Mouse (Mus musculus) midbrain, embryonic 16.5 days (tissue): ENCODE measurements around the gene Rbck1. TPM values are rescaled to one million over a fixed set of nuclear protein-coding genes. Genes with fewer than 3 reads are reported as not detected.
"Not testable (repeated sequence)": the region's sequence is repeated elsewhere in the genome, so short reads cannot be mapped to it uniquely, and the experiment has no call there.

Source experiments
- ATAC-seq: fragments of 200-750 bp; cut with Nextera tagmentation; 2 replicates; pipeline ENCODE4 v1.8.0; 2017; ENCODE audit warnings: moderate TSS enrichment
- H3K27ac ChIP-seq: fragments of 300-500 bp; sonication (generic); 2 replicates; pipeline ENCODE4 v1.5.1; 2014; ENCODE audit warnings: mild to moderate bottlenecking, low read length, mixed read lengths
- H3K27me3 ChIP-seq: fragments of 300-500 bp; sonication (generic); 2 replicates; pipeline ENCODE4 v1.6.1; 2014; ENCODE audit warnings: low read depth, low read length, mixed read lengths; ENCODE audit not compliant: control insufficient read depth, insufficient read depth
- H3K36me3 ChIP-seq: fragments of 300-500 bp; sonication (generic); 2 replicates; pipeline ENCODE4 v1.6.1; 2014; ENCODE audit warnings: mild to moderate bottlenecking, low read length, moderate library complexity, mixed read lengths; ENCODE audit not compliant: control insufficient read depth, insufficient read depth
- H3K4me1 ChIP-seq: fragments of 300-500 bp; sonication (generic); 2 replicates; pipeline ENCODE4 v1.6.1; 2014; ENCODE audit warnings: mild to moderate bottlenecking, low read length, mixed read lengths; ENCODE audit not compliant: control insufficient read depth, insufficient read depth
- H3K4me2 ChIP-seq: fragments of 300-500 bp; sonication (generic); 2 replicates; pipeline ENCODE4 v1.6.1; 2014; ENCODE audit warnings: mild to moderate bottlenecking, low read length, mixed read lengths
- H3K4me3 ChIP-seq: fragments of 300-500 bp; sonication (generic); 2 replicates; pipeline ENCODE4 v1.5.1; 2014; ENCODE audit warnings: low read depth, mild to moderate bottlenecking, low read length, moderate library complexity, mixed read lengths
- H3K9ac ChIP-seq: fragments of 300-500 bp; sonication (generic); 2 replicates; pipeline ENCODE4 v1.6.1; 2014; ENCODE audit warnings: low read depth, low read length, mixed read lengths
- H3K9me3 ChIP-seq: fragments of 300-500 bp; sonication (generic); replicated peaks from 2 replicates; pipeline ENCODE4 v1.6.1; 2014; ENCODE audit warnings: mild to moderate bottlenecking, low read length, mixed read lengths; ENCODE audit not compliant: control insufficient read depth, poor library complexity, severe bottlenecking
- WGBS: fragments of 180-500 bp; shearing (Covaris S2); extraction: QIAGEN DNeasy Blood & Tissue Kit; methylation state at CpG from one replicate; pipeline ENCODE4 v1.1.7; 2014; 5-methylcytosine and 5-hydroxymethylcytosine counted together
- polyA plus RNA-seq: library from polyadenylated mRNA; unstranded; fragments of >200 nt; fragmentation: Nextera tagmentation; extraction: Ambion mirVana; gene quantifications from 2 replicates; pipeline ENCODE4 v1.2.1, GENCODE M21; 2015

The Rbck1 gene
- polyA plus RNA-seq, 1 experiment from 2014 or later: 104 TPM

- peak overlapping the region; percentile 38 for H3K27ac ChIP-seq
- peak overlapping the region; percentile 17; the same call in 1 of the 2 replicates for H3K4me3 ChIP-seq
- H3K27me3 ChIP-seq: no peaks in the 10 kb centered on the region
- H3K9ac ChIP-seq: no peak overlapping the region
- 9% methylated on average over 17 of the region's 17 CpGs for WGBS
- peak; percentile 72 for ATAC-seq
- no peaks in the 10 kb centered on the region for H3K36me3 ChIP-seq
- H3K4me1 ChIP-seq: 0 out of 2 replicates have a peak, but pooled peaks cover 2% of the 10 kb centered on the region
- no peaks in the 10 kb centered on the region for H3K9me3 ChIP-seq
- H3K4me2 ChIP-seq: peak overlapping the region; percentile 42
Measured at GRCm38 (mm10) chr2:152363245-152364147, 31.0 kb upstream of the Rbck1 start.

GRCm38 (mm10) chr2:152361193-152361592 lies 28.7 kb upstream of the Rbck1 start:
- no peak overlapping the region for H3K4me3 ChIP-seq
- WGBS: 88% methylated on average over 8 of the region's 8 CpGs
- H3K4me1 ChIP-seq: 0 out of 2 replicates have a peak, but pooled peaks cover 2% of the 10 kb centered on the region
- no peak overlapping the region for H3K27ac ChIP-seq
- H3K36me3 ChIP-seq: no peaks in the 10 kb centered on the region
- H3K4me2 ChIP-seq: no peak overlapping the region
- H3K9me3 ChIP-seq: no peaks in the 10 kb centered on the region
- no peak for ATAC-seq
- no peaks in the 10 kb centered on the region for H3K27me3 ChIP-seq
- no peak overlapping the region for H3K9ac ChIP-seq

DNA sequence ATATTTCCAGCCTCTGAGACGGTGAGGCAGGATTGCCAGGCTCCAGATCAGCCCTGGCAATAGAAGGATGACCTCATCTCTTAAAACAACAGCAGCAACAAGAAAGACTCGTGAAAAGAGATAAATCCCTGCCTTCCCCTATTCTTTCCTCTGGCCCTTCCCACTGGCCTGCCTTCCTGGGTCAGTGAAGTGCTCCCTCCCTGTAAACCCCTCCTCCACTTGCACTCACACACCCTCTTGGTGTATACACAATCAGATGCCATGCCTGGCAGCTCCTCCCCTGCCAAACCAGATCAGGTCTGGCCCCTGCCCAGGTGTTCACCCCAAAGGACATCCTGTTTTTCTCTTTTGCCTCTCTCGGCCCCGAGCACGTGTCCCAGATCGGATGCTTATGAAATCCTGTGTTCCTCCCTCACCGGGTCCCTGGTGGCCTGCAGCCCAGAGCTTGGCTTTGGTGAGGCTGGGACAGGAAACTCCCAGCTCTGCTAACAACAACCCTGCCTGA lies 27.9 kb upstream of the Rbck1 start:
- H3K4me2 ChIP-seq: no peak overlapping the region
- no peak overlapping the region for H3K27ac ChIP-seq
- H3K4me1 ChIP-seq: 0 out of 2 replicates have a peak, but pooled peaks cover 2% of the 10 kb centered on the region
- no peak overlapping the region for H3K4me3 ChIP-seq
- no peaks in the 10 kb centered on the region for H3K27me3 ChIP-seq
- no peak for ATAC-seq
- WGBS: 61% methylated on average over 7 of the region's 7 CpGs
- no peak overlapping the region for H3K9ac ChIP-seq
- no peaks in the 10 kb centered on the region for H3K36me3 ChIP-seq
- no peaks in the 10 kb centered on the region for H3K9me3 ChIP-seq

GRCm38 (mm10) chr2:152359616-152360015 lies 27.2 kb upstream of the Rbck1 start:
- ATAC-seq: no peak
- Histone ChIP-seq H3K4me1 (0 out of 2 replicates have a peak, but pooled peaks cover 2% of the 10 kb centered on the region), H3K4me2 (no peak overlapping the region), H3K36me3 (no peaks in the 10 kb centered on the region), H3K9me3 (no peaks in the 10 kb centered on the region), H3K4me3 (no peak overlapping the region), H3K9ac (no peak overlapping the region), H3K27ac (no peak overlapping the region), H3K27me3 (no peaks in the 10 kb centered on the region)
- WGBS: 80% methylated on average over 5 of the region's 5 CpGs

- not testable (repeated sequence) for H3K27ac ChIP-seq, H3K9me3 ChIP-seq, H3K4me1 ChIP-seq, H3K4me3 ChIP-seq, H3K36me3 ChIP-seq, H3K4me2 ChIP-seq, H3K9ac ChIP-seq, ATAC-seq, H3K27me3 ChIP-seq
- 81% methylated on average over 5 of the region's 5 CpGs for WGBS
Measured at GRCm38 (mm10) chr2:152358977-152359376, 26.5 kb upstream of the Rbck1 start.

- H3K4me2 ChIP-seq: no peak overlapping the region
- no peak overlapping the region for H3K9ac ChIP-seq
- no peak for ATAC-seq
- no peaks in the 10 kb centered on the region for H3K27me3 ChIP-seq
- no peaks in the 10 kb centered on the region for H3K9me3 ChIP-seq
- H3K36me3 ChIP-seq: no peaks in the 10 kb centered on the region
- H3K4me3 ChIP-seq: no peak overlapping the region
- H3K27ac ChIP-seq: no peak overlapping the region
- no peaks in the 10 kb centered on the region for H3K4me1 ChIP-seq
- WGBS: 93% methylated on average over 3 of the region's 3 CpGs
Measured at GRCm38 (mm10) chr2:152357254-152357653, 24.8 kb upstream of the Rbck1 start.

GRCm38 (mm10) chr2:152349842-152350540 lies 17.5 kb upstream of the Rbck1 start:
- Histone ChIP-seq H3K4me2 (no peak overlapping the region), H3K4me3 (no peak overlapping the region), H3K4me1 (no peaks in the 10 kb centered on the region), H3K9me3 (no peaks in the 10 kb centered on the region), H3K36me3 (no peaks in the 10 kb centered on the region), H3K27ac (no peak overlapping the region), H3K27me3 (no peaks in the 10 kb centered on the region), H3K9ac (no peak overlapping the region)
- WGBS: 90% methylated on average over 8 of the region's 8 CpGs
- no peak for ATAC-seq

DNA sequence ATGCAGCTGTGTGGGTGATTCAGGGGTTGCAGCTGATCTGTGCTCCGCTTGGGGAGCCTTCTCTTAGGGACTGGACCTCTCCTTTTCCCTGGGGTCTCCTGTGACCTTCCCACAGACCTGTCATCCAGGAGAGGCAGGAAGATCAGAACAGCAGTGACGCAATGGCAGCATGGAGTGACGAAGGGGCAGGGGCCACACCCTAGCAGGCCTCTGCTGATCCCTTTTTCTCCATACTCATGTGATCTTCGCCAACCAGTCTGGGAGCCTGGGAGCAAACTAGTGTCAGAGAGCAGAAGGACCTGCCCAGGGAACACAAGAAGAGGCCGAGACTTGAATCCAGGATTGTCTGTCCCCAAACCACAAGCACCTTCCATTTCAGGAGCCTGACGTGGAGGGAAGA lies 16.8 kb upstream of the Rbck1 start:
- WGBS: 76% methylated on average over 6 of the region's 6 CpGs
- no peak for ATAC-seq

DNA sequence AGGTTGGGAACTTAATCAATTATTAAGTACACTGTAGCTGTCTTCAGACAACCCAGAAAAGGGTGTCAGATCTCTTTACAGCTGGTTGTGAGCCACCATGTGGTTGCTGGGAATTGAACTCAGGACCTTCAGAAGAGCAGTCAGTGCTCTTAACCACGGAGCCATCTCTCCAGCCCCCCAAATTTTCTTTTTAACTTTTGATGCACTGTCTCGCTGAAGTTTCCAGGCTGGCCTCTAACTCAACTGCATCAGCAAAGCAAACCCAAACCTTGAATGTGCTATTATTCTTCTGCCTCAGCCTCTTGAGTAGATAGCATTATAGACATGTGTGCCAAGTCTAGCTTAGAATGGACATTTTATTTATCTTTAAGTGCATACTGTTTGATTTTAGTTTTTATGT lies 15.3 kb upstream of the Rbck1 start:
- no peak overlapping the region for H3K27ac ChIP-seq
- ATAC-seq: no peak
- no peaks in the 10 kb centered on the region for H3K4me1 ChIP-seq
- no peaks in the 10 kb centered on the region for H3K27me3 ChIP-seq
- H3K4me2 ChIP-seq: no peak overlapping the region
- H3K4me3 ChIP-seq: no peak overlapping the region
- H3K9me3 ChIP-seq: no peaks in the 10 kb centered on the region
- H3K36me3 ChIP-seq: no peaks in the 10 kb centered on the region
- no peak overlapping the region for H3K9ac ChIP-seq
- WGBS: 80% methylated on average over 2 of the region's 2 CpGs

More for the DNA sequence above, 16.8 kb upstream of the Rbck1 start:
- H3K36me3 ChIP-seq: no peaks in the 10 kb centered on the region
- H3K9me3 ChIP-seq: no peaks in the 10 kb centered on the region
- H3K4me1 ChIP-seq: no peaks in the 10 kb centered on the region
- H3K4me2 ChIP-seq: no peak overlapping the region
- H3K27me3 ChIP-seq: no peaks in the 10 kb centered on the region
- no peak overlapping the region for H3K27ac ChIP-seq
- no peak overlapping the region for H3K9ac ChIP-seq
- H3K4me3 ChIP-seq: no peak overlapping the region
